Mouse (Mus musculus) thymus, adult 2 months (tissue): ENCODE measurements around the gene Gm28043.

ENCODE experiments used
- CTCF ChIP-seq: fragments of 200-500 bp; IDR thresholded peaks from 2 replicates; pipeline ENCODE4 v1.5.1; 2012; ENCODE audit warnings: mild to moderate bottlenecking, control low read depth, low read length, moderate library complexity, borderline replicate concordance; ENCODE audit not compliant: control insufficient read depth, poor library complexity, insufficient read depth; ENCODE audit errors: extremely low read depth
- POLR2A ChIP-seq: fragments of 200-500 bp; IDR thresholded peaks from 2 replicates; pipeline ENCODE4 v1.6.1; 2012; ENCODE audit warnings: mild to moderate bottlenecking, low read length, control low read depth, moderate library complexity; ENCODE audit not compliant: control insufficient read depth, poor library complexity, insufficient read depth; ENCODE audit errors: extremely low read depth

DNA sequence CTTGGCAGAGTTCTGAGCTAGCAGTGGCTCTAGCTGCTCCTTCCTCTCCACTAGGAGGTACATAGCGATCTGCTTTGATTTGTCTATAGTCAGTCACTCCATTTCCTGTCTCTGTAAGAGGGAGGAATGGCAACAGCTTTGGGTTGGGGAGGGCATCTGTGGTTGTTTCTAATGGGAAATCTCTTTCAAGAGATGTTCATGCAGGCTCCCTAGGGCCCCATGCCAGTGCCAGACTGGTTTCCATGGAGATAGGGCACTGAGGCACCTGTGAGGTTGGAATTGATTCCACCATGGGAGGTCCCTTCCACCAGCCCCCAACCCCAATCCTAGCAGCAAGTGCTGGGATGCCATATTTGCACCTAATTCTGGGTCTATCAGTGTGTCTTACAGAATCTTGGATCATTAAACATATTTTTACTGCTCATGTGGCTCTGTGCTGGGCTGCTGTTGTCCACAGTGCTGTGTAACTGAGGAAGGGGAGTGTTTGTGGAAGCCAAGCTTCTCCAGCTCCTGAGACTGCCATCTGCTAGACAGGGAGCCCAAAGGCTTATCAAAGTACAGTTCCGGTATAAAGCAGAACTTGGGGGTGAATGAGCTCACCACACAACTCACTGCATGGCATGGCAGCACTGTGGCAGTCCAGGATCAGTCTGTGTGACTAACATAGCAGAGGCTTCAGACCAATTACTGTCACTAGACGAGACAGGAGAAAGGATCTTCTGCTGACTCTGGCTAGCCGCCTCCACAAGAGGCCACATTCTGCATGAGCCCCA lies 88.4 kb downstream of the Gm28043 start:
- no peak for TF ChIP-seq CTCF
- TF ChIP-seq POLR2A, result no peak
